Mouse (Mus musculus): ENCODE measurements around the gene Klhl7.
A peak's percentile ranks its signal among the peaks of the same experiment; 100 is the strongest.

DNA sequence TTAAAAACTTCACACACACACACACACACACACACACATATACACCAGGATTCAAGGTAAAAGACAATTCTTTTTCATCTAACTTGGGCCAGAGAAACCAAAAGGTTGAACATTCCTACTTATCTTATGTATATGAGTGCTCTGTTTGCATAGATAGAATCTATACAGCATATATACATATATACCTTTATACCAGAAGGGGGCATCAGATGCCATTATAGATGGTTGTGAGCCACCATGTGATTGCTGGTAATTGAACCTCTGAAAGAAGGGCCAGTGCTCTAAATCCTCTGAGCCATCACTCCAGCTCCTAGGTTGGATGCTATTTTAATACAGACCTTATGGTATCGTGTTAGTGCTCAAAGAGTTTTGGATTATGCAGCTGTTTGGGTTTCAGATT lies 12.0 kb upstream of the Klhl7 start:
- no peak for TF ChIP-seq POLR2A (IDR thresholded peaks at IDR 0.05; ENCODE audit: control insufficient read depth in 1 of 2, insufficient read depth in 1 of 2, low read depth in 1 of 2, low read length in 2 of 2, poor library complexity in 1 of 2)
- no peak for TF ChIP-seq POLR2AphosphoS2 (IDR thresholded peaks at IDR 0.05; ENCODE audit: low read length)
- TF ChIP-seq MYB (IDR thresholded peaks at IDR 0.05; ENCODE audit: low read depth, low read length), result no peak
- peak; percentile 67 for TF ChIP-seq RAD21 (IDR thresholded peaks at IDR 0.05; ENCODE audit: low read depth, low read length)
- no peak for TF ChIP-seq JUND (IDR thresholded peaks at IDR 0.05; ENCODE audit: low read depth, low read length)
- peak in 2 of 3 experiments; percentile 15 to 70; a peak in 4 of 6 replicates for TF ChIP-seq CTCF (IDR thresholded peaks at IDR 0.05 in 2 of 3, conservative IDR thresholded peaks at IDR 0.05 in 1 of 3; ENCODE audit: control insufficient read depth in 1 of 3, insufficient read depth in 1 of 3, low read depth in 2 of 3, low read length in 3 of 3, poor library complexity in 1 of 3, severe bottlenecking in 1 of 3)
- TF ChIP-seq GABPA (IDR thresholded peaks at IDR 0.05; ENCODE audit: low read depth, low read length), result no peak
- TF ChIP-seq MAX (IDR thresholded peaks at IDR 0.05; ENCODE audit: low read length), result no peak
- TF ChIP-seq HCFC1 (IDR thresholded peaks at IDR 0.05; ENCODE audit: low read depth, low read length), result no peak
- no peak for TF ChIP-seq MAFK (IDR thresholded peaks at IDR 0.05; ENCODE audit: borderline replicate concordance, low read depth, low read length)
- no peak for TF ChIP-seq E2F4 (IDR thresholded peaks at IDR 0.05; ENCODE audit: borderline replicate concordance, low read depth, low read length)
- TF ChIP-seq MAZ (IDR thresholded peaks at IDR 0.05; ENCODE audit: low read depth, low read length), result no peak
- TF ChIP-seq NRF1 (IDR thresholded peaks at IDR 0.05; ENCODE audit: insufficient read depth, low read depth, low read length, poor library complexity, severe bottlenecking), result no peak
- peak; percentile 54 for TF ChIP-seq USF1 (IDR thresholded peaks at IDR 0.05; ENCODE audit: low read depth, low read length)
